Comparison of ENCODE assay signal across 23 mouse cellular contexts in the genomic region with DNA sequence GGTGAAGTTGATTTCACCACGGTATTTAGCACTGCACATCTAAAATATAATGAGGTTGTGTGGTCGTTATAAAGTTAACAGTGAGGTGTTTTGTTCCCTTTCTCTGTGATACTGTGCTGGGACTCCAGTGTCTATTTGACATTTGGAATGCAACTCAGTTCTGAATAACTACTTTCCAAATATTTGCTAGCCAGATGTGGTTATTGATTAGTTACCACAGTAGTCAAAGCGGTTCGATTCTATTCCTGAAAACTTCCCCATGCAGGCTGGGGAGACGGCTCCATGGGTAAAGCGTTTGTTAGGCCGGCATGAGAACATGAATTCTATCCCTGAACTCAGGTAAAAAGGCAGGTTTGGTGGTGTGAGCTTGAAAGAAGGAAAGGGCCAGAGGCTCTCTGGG.
"Had no signal": no experiment of that assay in that cellular context is flagged by ENCODE, and none has a peak within 500 bp of the region (broad histone marks: within the 10 kb centered on the region; RNA-seq: fewer than 3 reads in every experiment).

No protein-coding gene starts in this region.

- ATAC-seq: forebrain, postnatal 0 days; hindbrain, postnatal 0 days; intestine, embryonic 16.5 days had no signal

- H3K27me3 ChIP-seq: heart, embryonic 13.5 days; heart, embryonic 15.5 days; hindbrain, embryonic 13.5 days; hindbrain, embryonic 15.5 days; kidney, embryonic 15.5 days; limb, embryonic 12.5 days had no signal

- H3K27ac ChIP-seq: heart, adult 2 months; heart, embryonic 13.5 days; heart, embryonic 15.5 days; hindbrain, embryonic 13.5 days; hindbrain, embryonic 15.5 days; hindbrain, postnatal 0 days; kidney, embryonic 15.5 days; kidney, postnatal 0 days; left cerebral cortex, adult 2 months; limb, embryonic 10.5 days; limb, embryonic 12.5 days had no signal

- H3K4me1 ChIP-seq: hindbrain, embryonic 13.5 days; hindbrain, embryonic 15.5 days; limb, embryonic 10.5 days had no signal

- H3K9ac ChIP-seq: forebrain, postnatal 0 days; heart, embryonic 13.5 days; heart, embryonic 15.5 days; hindbrain, embryonic 13.5 days; hindbrain, embryonic 15.5 days; kidney, embryonic 15.5 days; limb, embryonic 12.5 days had no signal

- H3K9me3 ChIP-seq: heart, embryonic 13.5 days; heart, embryonic 15.5 days; hindbrain, embryonic 13.5 days; hindbrain, embryonic 15.5 days; kidney, embryonic 15.5 days; limb, embryonic 10.5 days; limb, embryonic 12.5 days had no signal

- H3K4me3 ChIP-seq: heart, adult 2 months; heart, embryonic 13.5 days; heart, embryonic 15.5 days; hindbrain, embryonic 13.5 days; hindbrain, embryonic 15.5 days; kidney, embryonic 15.5 days; left cerebral cortex, adult 2 months; limb, embryonic 10.5 days; limb, embryonic 12.5 days had no signal

- DNase-seq: forebrain, postnatal 0 days; gastrocnemius, postnatal 14 days; gastrocnemius, postnatal 36 days; heart, adult 11 months; heart, adult 2 months; heart, postnatal 14 days; heart, postnatal 36 days; kidney, adult 11 months; kidney, adult 2 months; kidney, adult 9 months; kidney, postnatal 14 days had no signal

- H3K36me3 ChIP-seq: heart, embryonic 13.5 days; heart, embryonic 15.5 days; hindbrain, embryonic 13.5 days; hindbrain, embryonic 15.5 days; kidney, embryonic 15.5 days; limb, embryonic 10.5 days; limb, embryonic 12.5 days had no signal

- H3K4me2 ChIP-seq: heart, embryonic 11.5 days; heart, embryonic 13.5 days; heart, embryonic 15.5 days; hindbrain, embryonic 13.5 days; hindbrain, embryonic 15.5 days; kidney, embryonic 15.5 days; limb, embryonic 12.5 days had no signal
